1 mouse cellular context compared by ENCODE assay signal in genomic region chr13:110911866-110912265, GRCm38 (mm10).
TF ChIP-seq lines count a peak whose summit lies in the region.

No protein-coding gene starts in this region.

TF ChIP-seq in CH12.LX, 34 proteins besides CTCF, POLR2A, EP300 and RAD21 (continued from another document):
- TF ChIP-seq USF1 (IDR thresholded peaks at IDR 0.05; ENCODE audit: low read depth, low read length) (no peak), MEF2A (IDR thresholded peaks at IDR 0.05; ENCODE audit: borderline replicate concordance, low read depth, low read length) (no peak), JUN (IDR thresholded peaks at IDR 0.05; ENCODE audit: insufficient read depth, low read depth, low read length) (peak; percentile 77), RCOR1 (conservative IDR thresholded peaks at IDR 0.05; ENCODE audit: low read depth, low read length) (peak; percentile 55; the same call in 1 of the 2 replicates), NELFE (IDR thresholded peaks at IDR 0.05; ENCODE audit: low read depth, low read length) (no peak), JUND (conservative IDR thresholded peaks at IDR 0.05; ENCODE audit: low read depth, low read length) (peak; percentile 67), ZNF384 (IDR thresholded peaks at IDR 0.05; ENCODE audit: low read depth, low read length) (peak; percentile 70), ZC3H11A (IDR thresholded peaks at IDR 0.05; ENCODE audit: low read depth, low read length) (no peak), MAFK (IDR thresholded peaks at IDR 0.05; ENCODE audit: insufficient replicate concordance, low read length) (no peak), SMC3 (IDR thresholded peaks at IDR 0.05; ENCODE audit: low read depth, low read length) (no peak), MAX (IDR thresholded peaks at IDR 0.05; ENCODE audit: low read length) (no peak), BHLHE40 (IDR thresholded peaks at IDR 0.05; ENCODE audit: low read depth, low read length) (peak; percentile 28; the same call in 1 of the 2 replicates)
